Mouse (Mus musculus) lung, adult 2 months (tissue): ENCODE data around the gene Fam161a. TPM values are rescaled to one million over a fixed set of nuclear protein-coding genes. Genes with fewer than 3 reads are reported as not detected.

Source experiments
- DNase-seq: peaks from one replicate; pipeline ENCODE4 v3.0.0; 2022
- H3K4me1 ChIP-seq: fragments of 200-500 bp; 2 replicates; pipeline ENCODE4 v1.6.1; 2011; ENCODE audit warnings: low read length; ENCODE audit not compliant: control insufficient read depth, insufficient read depth
- H3K4me3 ChIP-seq: fragments of 200-500 bp; replicated peaks from 2 replicates; pipeline ENCODE3; 2011; ENCODE audit warnings: low read depth, mild to moderate bottlenecking, control low read depth, low read length; ENCODE audit errors: extremely low read depth
- CTCF ChIP-seq: fragments of 200-500 bp; IDR thresholded peaks from 2 replicates; pipeline ENCODE4 v1.5.1; 2011; ENCODE audit warnings: mild to moderate bottlenecking, low read length, control low read depth; ENCODE audit not compliant: insufficient read depth
- POLR2A ChIP-seq: fragments of 200-500 bp; IDR thresholded peaks from 2 replicates; pipeline ENCODE4 v1.6.1; 2011; ENCODE audit warnings: low read depth, mild to moderate bottlenecking, control low read depth, low read length, borderline replicate concordance; ENCODE audit errors: extremely low read depth
- WGBS: fragments of 180-500 bp; shearing (Covaris S2); methylation state at CpG from one replicate; pipeline ENCODE4 v1.1.7; 2018; 5-methylcytosine and 5-hydroxymethylcytosine counted together
- polyA plus RNA-seq: library from polyadenylated mRNA; depleted of rRNA; stranded (reverse); fragments of >200 nt; gene quantifications from 2 replicates; pipeline ENCODE4 v1.2.3, GENCODE M21; 2012

Fam161a gene
- polyA plus RNA-seq, 1 experiment = 6.3 TPM

DNA sequence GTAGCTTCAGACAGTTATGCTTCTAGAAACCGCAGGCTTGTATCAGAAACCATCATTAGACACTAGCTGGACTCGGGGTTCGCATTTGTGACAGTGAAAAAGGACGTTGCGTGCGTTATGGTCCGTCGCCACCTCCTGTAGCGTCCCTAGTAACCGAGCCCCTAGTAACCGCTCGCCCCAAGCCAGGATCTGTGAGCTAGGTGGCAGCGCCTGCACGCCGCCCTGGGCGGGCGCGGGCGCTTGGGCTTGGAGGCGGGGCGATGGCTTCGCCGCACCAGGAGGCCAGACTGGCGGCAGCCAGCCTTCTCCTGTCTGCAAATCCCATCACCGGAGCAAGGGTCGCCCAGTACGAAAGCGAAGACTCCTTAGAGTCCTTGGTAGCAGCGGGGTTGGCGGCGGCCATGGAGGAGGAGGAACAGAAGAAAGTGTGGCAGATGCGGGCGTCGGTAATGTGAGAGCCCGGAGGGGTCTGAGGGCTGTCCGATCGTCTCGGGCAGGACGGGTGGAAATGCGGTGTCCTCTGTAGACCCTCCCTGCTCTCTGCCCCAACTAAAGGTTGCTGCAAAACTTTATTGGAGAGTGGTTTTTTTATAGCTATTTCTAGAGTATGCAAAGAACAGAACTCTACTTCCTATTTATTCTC, 971 bp downstream of the Fam161a start:
- DNase-seq = peak; percentile 78
- Histone ChIP-seq H3K4me3 (peak overlapping the region; percentile 71), H3K4me1 (peaks cover 5% of the 10 kb centered on the region)
- TF ChIP-seq POLR2A (peak; percentile 64; the same call in 1 of the 2 replicates), CTCF (no peak)
- under 1% methylated on average over 40 of the region's 40 CpGs for WGBS

DNA sequence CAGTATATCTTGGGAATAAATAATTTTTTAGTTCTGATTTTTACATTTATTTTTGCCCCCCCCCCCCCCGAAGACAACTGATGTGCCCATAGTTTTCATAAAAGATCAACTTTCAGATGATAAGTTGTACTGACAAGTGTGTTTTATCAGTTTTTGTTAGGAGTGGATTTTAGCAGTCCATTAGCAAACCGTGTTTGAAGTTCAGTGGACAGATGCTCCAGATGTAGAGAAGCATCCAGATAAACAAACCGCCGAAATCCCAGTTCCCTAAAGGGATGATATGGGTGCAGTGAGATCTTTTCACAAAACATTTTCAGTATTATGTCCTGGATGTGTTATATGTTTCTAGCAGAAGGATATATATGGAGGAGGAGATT, 1.5 kb downstream of the Fam161a start:
- TF ChIP-seq POLR2A = no peak
- TF ChIP-seq CTCF = no peak
- DNase-seq = no peak
- no peak overlapping the region for H3K4me3 ChIP-seq
- WGBS = 23% methylated on average over 4 of the region's 4 CpGs
- H3K4me1 ChIP-seq = peaks cover 5% of the 10 kb centered on the region

DNA sequence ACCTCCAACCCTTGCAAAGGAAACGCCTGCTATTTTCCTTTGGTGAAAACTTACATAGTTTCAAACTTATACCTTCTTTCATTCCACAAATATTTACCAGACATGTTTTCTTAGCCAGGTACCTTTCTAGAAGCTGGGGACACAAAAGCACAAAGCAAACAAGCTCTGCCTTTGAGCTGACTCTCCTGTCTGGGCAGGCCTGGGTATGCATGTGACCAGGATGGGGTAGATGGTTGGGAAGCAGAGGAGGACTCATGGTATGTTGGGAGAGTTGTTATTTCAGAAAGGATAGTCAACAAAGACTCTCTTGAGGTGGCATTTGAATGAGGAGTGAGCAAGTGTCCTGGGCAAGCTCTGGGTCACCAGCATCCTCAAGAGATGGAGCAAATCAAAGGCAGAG, 5.8 kb downstream of the Fam161a start:
- no peaks in the 10 kb centered on the region for H3K4me1 ChIP-seq
- TF ChIP-seq CTCF (no peak), POLR2A (no peak)
- no peak for DNase-seq
- 73% methylated on average over 1 of the region's 1 CpGs for WGBS
- no peak overlapping the region for H3K4me3 ChIP-seq

DNA sequence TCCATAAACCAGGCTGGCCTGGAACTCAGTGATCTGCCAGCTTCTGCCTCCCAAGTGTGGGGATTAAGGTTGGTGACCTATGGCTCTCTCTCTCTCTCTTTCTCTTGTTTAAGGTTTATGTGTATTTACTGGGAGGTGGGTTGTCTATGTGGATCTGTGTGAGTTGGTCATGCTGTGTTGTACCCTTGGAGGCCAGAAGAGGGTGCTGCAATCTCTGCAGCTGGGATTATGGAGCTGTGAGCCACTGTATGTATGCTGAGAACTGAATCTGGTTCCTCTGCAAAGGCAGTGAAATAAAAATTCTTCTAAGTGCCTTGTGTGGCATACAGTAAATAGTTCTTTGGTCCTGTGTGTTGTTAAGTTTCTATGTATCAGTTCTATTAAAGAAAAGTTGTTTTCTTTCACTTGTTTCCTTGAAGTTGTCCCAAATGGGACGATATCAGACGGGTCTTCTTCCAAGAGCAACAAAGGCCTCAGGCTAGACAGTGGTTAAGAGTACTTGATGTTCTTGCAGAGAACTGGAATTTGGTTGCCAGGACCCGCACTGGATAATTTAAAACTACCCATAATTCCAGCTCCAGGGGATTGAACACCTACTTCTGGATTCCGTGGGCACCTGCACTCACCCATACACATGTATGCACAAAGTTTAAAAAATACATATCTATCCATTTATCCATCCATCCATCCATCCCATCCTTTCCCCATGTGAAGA, 6.4 kb downstream of the Fam161a start:
- Histone ChIP-seq H3K4me3 (no peak overlapping the region), H3K4me1 (no peaks in the 10 kb centered on the region)
- no peak for DNase-seq
- peak; percentile 59 for TF ChIP-seq CTCF
- TF ChIP-seq POLR2A = no peak
- 90% methylated on average over 4 of the region's 4 CpGs for WGBS

DNA sequence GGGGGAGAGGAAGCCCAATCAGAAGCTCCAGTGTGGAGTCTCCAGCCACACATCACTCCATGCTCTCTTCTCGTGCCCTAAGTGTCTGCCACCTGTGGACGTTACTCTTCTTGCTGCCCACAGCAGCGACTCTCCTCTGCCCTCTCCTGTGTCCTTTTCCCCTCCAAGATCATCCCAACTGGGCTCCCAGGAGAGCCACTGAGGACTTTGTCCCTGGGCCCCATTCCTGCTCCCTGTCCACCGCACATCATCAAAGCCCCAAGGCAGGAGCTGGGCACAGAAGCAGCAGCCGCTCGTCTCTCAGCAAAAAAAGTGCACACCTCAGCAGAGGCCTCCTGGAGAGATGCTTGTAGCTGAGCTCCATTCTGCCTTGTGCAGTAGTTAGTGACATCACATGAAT, 7.7 kb downstream of the Fam161a start:
- no peaks in the 10 kb centered on the region for H3K4me1 ChIP-seq
- TF ChIP-seq POLR2A (no peak), CTCF (no peak)
- 82% methylated on average over 6 of the region's 6 CpGs for whole genome bisulfite sequencing
- DNase-seq = no peak
- no peak overlapping the region for H3K4me3 ChIP-seq

DNA sequence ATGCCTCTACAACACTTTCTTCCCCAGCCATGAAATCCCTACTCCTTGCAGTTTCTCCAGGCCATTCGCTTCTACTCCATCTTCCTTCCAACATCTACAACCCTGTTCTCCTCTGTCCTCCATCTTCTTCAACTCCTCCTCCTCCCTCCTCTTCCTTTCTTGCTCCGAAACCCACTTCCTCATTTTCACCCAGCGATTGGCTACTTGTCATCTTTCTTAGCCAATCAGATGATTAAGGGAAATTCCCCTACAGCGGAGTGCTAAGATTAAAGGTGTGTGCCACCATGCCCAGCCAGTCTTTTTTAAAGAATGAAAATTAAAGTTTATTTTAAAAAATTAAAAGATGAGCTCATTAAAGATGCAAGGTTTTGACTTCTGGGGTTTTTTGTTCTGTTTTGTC, 10.6 kb downstream of the Fam161a start:
- H3K4me3 ChIP-seq = no peak overlapping the region
- no peak for DNase-seq
- TF ChIP-seq CTCF = no peak
- TF ChIP-seq POLR2A = no peak
- H3K4me1 ChIP-seq = no peaks in the 10 kb centered on the region
- WGBS = 94% methylated on average over 4 of the region's 4 CpGs

DNA sequence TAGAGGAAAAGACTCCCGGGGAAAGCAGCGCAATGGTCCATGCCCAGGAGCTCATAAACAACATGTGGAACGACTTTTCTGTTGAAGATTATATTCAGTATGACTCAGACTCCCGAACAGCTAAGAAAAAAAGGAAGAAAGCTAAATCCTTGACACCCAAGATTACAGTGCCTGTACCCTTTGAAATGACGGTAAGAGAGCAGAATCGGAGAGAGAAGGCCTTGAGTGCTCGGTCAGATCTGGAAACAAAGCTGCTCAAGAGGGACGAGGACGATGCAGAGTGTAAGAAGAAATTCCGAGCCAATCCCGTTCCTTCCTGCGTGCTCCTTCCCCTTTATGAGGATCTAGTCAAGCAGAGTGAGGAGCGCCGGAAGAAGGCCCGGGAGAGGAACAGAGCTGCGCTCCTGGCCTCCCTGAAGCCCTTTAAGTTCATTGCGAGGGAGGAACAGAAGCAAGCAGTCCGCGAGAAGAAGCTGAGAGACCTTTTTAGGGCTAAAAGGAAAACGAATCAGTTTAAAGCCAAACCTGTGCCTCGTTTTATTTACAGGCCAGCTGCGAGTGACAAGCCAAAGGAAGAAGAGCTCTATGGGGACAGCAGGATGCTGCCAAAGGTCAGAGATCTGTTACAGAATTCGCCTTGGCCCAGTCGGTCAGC, 12.9 kb downstream of the Fam161a start:
- Histone ChIP-seq H3K4me1 (no peaks in the 10 kb centered on the region), H3K4me3 (no peak overlapping the region)
- no peak for TF ChIP-seq POLR2A
- no peak for TF ChIP-seq CTCF
- WGBS = 66% methylated on average over 24 of the region's 24 CpGs
- DNase-seq = no peak

DNA sequence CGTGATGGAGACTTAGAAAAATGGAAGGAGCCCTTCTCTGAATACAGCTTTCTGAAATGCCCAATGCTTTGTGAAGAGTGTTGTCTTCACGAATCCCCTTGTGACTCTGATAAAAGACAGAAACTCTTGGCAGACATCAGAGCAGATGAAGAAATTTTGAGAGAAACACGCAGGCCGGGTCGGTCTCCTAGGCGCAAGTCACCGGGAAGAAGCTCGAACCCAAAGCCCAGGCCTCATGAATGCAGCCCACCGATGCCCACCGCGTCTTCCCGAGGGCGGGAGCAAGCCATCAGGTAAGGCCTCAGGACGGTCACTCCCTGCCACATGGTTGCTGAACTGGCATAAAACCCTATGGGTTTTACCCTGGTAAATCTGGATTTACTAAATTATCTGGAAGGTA, 13.5 kb downstream of the Fam161a start:
- WGBS = 92% methylated on average over 14 of the region's 14 CpGs
- Histone ChIP-seq H3K4me3 (no peak overlapping the region), H3K4me1 (no peaks in the 10 kb centered on the region)
- TF ChIP-seq POLR2A (no peak), CTCF (no peak)
- DNase-seq = no peak

DNA sequence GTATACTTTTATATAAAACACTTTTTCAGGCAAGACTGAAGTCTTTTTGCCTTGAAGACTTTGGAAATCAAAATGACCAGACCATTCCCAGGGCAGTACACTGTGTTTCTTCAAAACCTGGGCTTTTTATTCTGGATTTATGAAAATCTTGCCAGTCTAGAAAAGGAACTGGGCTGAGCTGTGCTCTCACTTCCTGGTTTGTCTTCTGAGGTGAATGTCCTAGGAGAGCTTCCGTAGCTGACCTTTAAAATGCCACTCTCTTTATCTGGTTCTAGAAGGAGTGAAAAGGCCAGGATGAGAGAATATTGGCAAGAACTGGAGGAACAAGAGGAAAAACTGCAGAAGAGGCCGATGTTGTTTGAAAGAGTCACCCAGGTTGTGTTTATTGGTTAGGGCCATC, 15.8 kb downstream of the Fam161a start:
- TF ChIP-seq CTCF (no peak), POLR2A (no peak)
- DNase-seq = no peak
- no peak overlapping the region for H3K4me3 ChIP-seq
- 83% methylated on average over 2 of the region's 2 CpGs for WGBS
- H3K4me1 ChIP-seq = no peaks in the 10 kb centered on the region

DNA sequence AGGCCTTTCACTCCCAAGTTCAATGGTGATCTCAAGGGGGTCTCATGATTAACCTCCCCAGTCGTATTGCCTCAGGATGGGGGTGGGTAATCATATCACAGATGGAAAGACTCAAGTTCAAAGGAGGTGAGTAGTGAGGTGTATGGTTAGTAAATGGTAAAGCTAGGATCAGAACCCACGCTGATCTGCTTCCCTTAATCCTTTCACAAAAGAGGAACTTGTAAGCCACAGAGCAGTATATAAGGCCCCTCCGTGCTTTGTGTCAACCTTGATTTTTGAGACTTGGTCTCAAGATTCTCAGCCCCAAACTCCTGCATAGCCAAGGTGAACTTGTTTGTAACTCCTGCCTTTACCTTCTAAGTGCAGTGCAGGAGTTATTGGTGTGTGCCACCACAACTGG, 16.8 kb downstream of the Fam161a start:
- 79% methylated on average over 3 of the region's 3 CpGs for WGBS
- H3K4me3 ChIP-seq = no peak overlapping the region
- TF ChIP-seq POLR2A (no peak), CTCF (no peak)
- no peak for DNase-seq
- H3K4me1 ChIP-seq = no peaks in the 10 kb centered on the region
